Mouse (Mus musculus): ENCODE data around the gene Hjurp.

DNA sequence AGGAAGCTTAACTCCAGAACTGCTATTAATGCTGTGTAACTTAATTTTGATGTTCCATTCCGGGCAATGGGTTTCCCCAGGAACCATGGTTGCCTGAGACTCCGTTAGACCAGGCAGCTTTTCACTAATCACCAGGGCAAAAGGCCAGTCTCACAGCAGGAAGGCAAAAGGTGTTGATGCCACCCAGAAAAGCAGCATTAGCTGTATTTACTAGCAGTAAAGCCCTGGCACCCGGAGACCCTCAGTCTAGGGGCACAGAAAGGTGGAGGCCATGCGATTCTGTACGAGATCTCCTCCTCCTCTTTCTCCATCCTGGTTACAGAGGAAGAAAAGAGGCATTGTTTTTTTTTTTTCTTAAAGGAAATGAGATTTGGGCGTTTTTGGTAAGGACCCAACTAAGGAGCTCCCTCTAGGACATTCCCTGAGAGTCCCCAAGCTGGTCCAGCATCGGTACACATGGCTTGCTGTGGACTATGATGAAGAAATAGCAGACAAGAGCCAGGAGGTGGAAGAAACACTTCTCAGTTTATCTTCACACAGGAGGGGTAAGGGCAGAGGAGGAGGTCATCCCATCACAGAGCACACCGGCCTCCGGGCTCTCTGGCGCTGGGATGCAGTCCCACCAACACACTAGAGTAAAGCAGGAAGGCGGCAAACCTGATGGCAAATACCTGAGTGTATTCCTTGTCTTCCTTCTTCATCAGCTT is 2.9 kb downstream of the Hjurp start:
- TF ChIP-seq CTCF (IDR thresholded peaks at IDR 0.05; ENCODE audit: low read depth, low read length) (no peak), GATA2 (IDR thresholded peaks at IDR 0.05; ENCODE audit: borderline replicate concordance, low read depth, low read length) (no peak), GATA1 (IDR thresholded peaks at IDR 0.05; ENCODE audit: borderline replicate concordance, low read length) (no peak)
